Mouse (Mus musculus) myocyte (in vitro differentiated cells): Measurements from ENCODE around the gene Gm43518. TPM values are rescaled to one million over a fixed set of nuclear protein-coding genes. Genes with fewer than 3 reads are reported as not detected.

Experiments used
- H3K27me3 ChIP-seq: one replicate; pipeline ENCODE4 v1.6.1; 2011; ENCODE audit not compliant: control insufficient read depth, insufficient read depth, insufficient read length
- H3K36me3 ChIP-seq: one replicate; pipeline ENCODE4 v1.6.1; 2011; ENCODE audit not compliant: control insufficient read depth, insufficient read depth
- H3K4me2 ChIP-seq: one replicate; pipeline ENCODE4 v1.6.1; 2011; ENCODE audit warnings: low read depth, control low read depth
- H3K4me3 ChIP-seq: one replicate; pipeline ENCODE4 v1.5.1; 2011; ENCODE audit warnings: mild to moderate bottlenecking, control low read depth, moderate library complexity
- H3K79me2 ChIP-seq: one replicate; pipeline ENCODE4 v1.6.1; 2011; ENCODE audit not compliant: control insufficient read depth, insufficient read depth
- H3ac ChIP-seq: one replicate; pipeline ENCODE4 v1.6.1; 2011; ENCODE audit not compliant: control insufficient read depth, insufficient read length
- CEBPB ChIP-seq: IDR thresholded peaks from 2 replicates; pipeline ENCODE4 v1.6.1; 2011; ENCODE audit warnings: mild to moderate bottlenecking, moderate library complexity; ENCODE audit not compliant: poor library complexity, insufficient read depth, severe bottlenecking
- E2F4 ChIP-seq: IDR thresholded peaks from one replicate; pipeline ENCODE4 v1.6.1; 2011; ENCODE audit warnings: mild to moderate bottlenecking, control low read depth, moderate library complexity; ENCODE audit not compliant: insufficient read depth
- MAX ChIP-seq: IDR thresholded peaks from one replicate; pipeline ENCODE4 v1.6.1; 2011; ENCODE audit warnings: low read depth, mild to moderate bottlenecking, control low read depth
- MYOD1 ChIP-seq, 3 experiments: IDR thresholded peaks; one replicate each; pipeline ENCODE4 v1.6.1; 2011; ENCODE audit warnings: control low read depth in 2 of 3, low read depth in 2 of 3, mild to moderate bottlenecking in 2 of 3, moderate library complexity in 1 of 3; ENCODE audit not compliant: insufficient read length in 2 of 3, control insufficient read depth in 1 of 3
- MYOG ChIP-seq, 3 experiments: IDR thresholded peaks; one replicate each; pipeline ENCODE4 v1.6.1; 2011; ENCODE audit warnings: control low read depth in 2 of 3, low read depth in 2 of 3, mild to moderate bottlenecking in 2 of 3; ENCODE audit not compliant: insufficient read length in 2 of 3, control insufficient read depth in 1 of 3, insufficient read depth in 1 of 3
- POLR2A ChIP-seq: IDR thresholded peaks from one replicate; pipeline ENCODE4 v1.6.1; 2011; ENCODE audit warnings: low read depth, mild to moderate bottlenecking, control low read depth, moderate library complexity; ENCODE audit not compliant: insufficient read length
- POLR2AphosphoS2 ChIP-seq: IDR thresholded peaks from one replicate; pipeline ENCODE4 v1.6.1; 2011; ENCODE audit warnings: low read depth, control low read depth; ENCODE audit not compliant: insufficient read length
- REST ChIP-seq: IDR thresholded peaks from one replicate; pipeline ENCODE4 v1.6.1; 2011; ENCODE audit warnings: mild to moderate bottlenecking, control low read depth, moderate library complexity; ENCODE audit not compliant: insufficient read depth, insufficient read length
- SRF ChIP-seq: IDR thresholded peaks from one replicate; pipeline ENCODE4 v1.6.1; 2011; ENCODE audit warnings: low read depth; ENCODE audit not compliant: control insufficient read depth, insufficient read length
- TCF12 ChIP-seq: IDR thresholded peaks from one replicate; pipeline ENCODE4 v1.6.1; 2011; ENCODE audit warnings: mild to moderate bottlenecking, control low read depth; ENCODE audit not compliant: poor library complexity, insufficient read depth, severe bottlenecking
- TCF3 ChIP-seq: IDR thresholded peaks from one replicate; pipeline ENCODE4 v1.6.1; 2011; ENCODE audit warnings: low read depth, control low read depth; ENCODE audit not compliant: insufficient read length
- USF1 ChIP-seq: IDR thresholded peaks from one replicate; pipeline ENCODE4 v1.6.1; 2011; ENCODE audit warnings: low read depth, mild to moderate bottlenecking, control low read depth, moderate library complexity
- polyA plus RNA-seq: library from polyadenylated mRNA; unstranded; fragments of >200 nt; fragmentation: generic; extraction: Trizol; gene quantifications from one replicate; pipeline ENCODE4 v1.2.1, GENCODE M21; 2012; ENCODE audit warnings: missing spikeins

Gene Gm43518
- polyA plus RNA-seq, 1 experiment, result not detected

- Histone ChIP-seq H3K4me2 (no peak overlapping the region), H3K36me3 (peaks cover 5% of the 10 kb centered on the region), H3K27me3 (no peaks in the 10 kb centered on the region), H3K4me3 (no peak overlapping the region), H3K79me2 (no peaks in the 10 kb centered on the region), H3ac (no peak overlapping the region)
- TF ChIP-seq REST (no peak), SRF (no peak), POLR2AphosphoS2 (no peak), MYOD1 (IDR thresholded peaks at IDR 0.05; ENCODE audit: control insufficient read depth in 1 of 3, insufficient read length in 2 of 3, low read depth in 2 of 3) (no peak), TCF12 (no peak), CEBPB (no peak), TCF3 (no peak), MAX (no peak), E2F4 (no peak), USF1 (no peak), MYOG (IDR thresholded peaks at IDR 0.05; ENCODE audit: control insufficient read depth in 1 of 3, insufficient read depth in 1 of 3, insufficient read length in 2 of 3, low read depth in 2 of 3) (no peak)
Measured at GRCm38 (mm10) chr5:123932927-123933326, 5.7 kb downstream of the Gm43518 start.

GRCm38 (mm10) chr5:123933556-123933955 lies 6.3 kb downstream of the Gm43518 start:
- TF ChIP-seq E2F4 (no peak), POLR2AphosphoS2 (no peak), MAX (no peak), TCF12 (no peak), USF1 (no peak), CEBPB (no peak), REST (no peak), SRF (no peak)
- Histone ChIP-seq H3ac (no peak overlapping the region), H3K27me3 (no peaks in the 10 kb centered on the region), H3K79me2 (no peaks in the 10 kb centered on the region), H3K4me2 (no peak overlapping the region), H3K36me3 (no peaks in the 10 kb centered on the region), H3K4me3 (no peak overlapping the region)

- TF ChIP-seq MYOG (IDR thresholded peaks at IDR 0.05; ENCODE audit: control insufficient read depth in 1 of 3, insufficient read depth in 1 of 3, insufficient read length in 2 of 3, low read depth in 2 of 3), result no peak
- TF ChIP-seq CEBPB, result no peak
- Histone ChIP-seq H3ac (no peak overlapping the region), H3K79me2 (no peaks in the 10 kb centered on the region), H3K4me3 (no peak overlapping the region), H3K36me3 (no peaks in the 10 kb centered on the region), H3K27me3 (no peaks in the 10 kb centered on the region), H3K4me2 (no peak overlapping the region)
Measured at GRCm38 (mm10) chr5:123933957-123934591, 6.9 kb downstream of the Gm43518 start.

GRCm38 (mm10) chr5:123935931-123936330 lies 8.7 kb downstream of the Gm43518 start:
- Histone ChIP-seq H3K79me2 (no peaks in the 10 kb centered on the region), H3K4me2 (no peak overlapping the region), H3K27me3 (no peaks in the 10 kb centered on the region), H3ac (no peak overlapping the region), H3K36me3 (no peaks in the 10 kb centered on the region), H3K4me3 (no peak overlapping the region)
- TF ChIP-seq MAX (no peak), POLR2A (no peak), MYOD1 (IDR thresholded peaks at IDR 0.05; ENCODE audit: control insufficient read depth in 1 of 3, insufficient read length in 2 of 3, low read depth in 2 of 3) (no peak), TCF12 (no peak), USF1 (no peak), TCF3 (no peak), REST (no peak), POLR2AphosphoS2 (no peak), E2F4 (no peak), MYOG (IDR thresholded peaks at IDR 0.05; ENCODE audit: control insufficient read depth in 1 of 3, insufficient read depth in 1 of 3, insufficient read length in 2 of 3, low read depth in 2 of 3) (no peak), CEBPB (no peak), SRF (no peak)

- Histone ChIP-seq H3K27me3 (no peaks in the 10 kb centered on the region), H3K36me3 (no peaks in the 10 kb centered on the region), H3K4me2 (no peak overlapping the region), H3ac (no peak overlapping the region), H3K4me3 (no peak overlapping the region), H3K79me2 (no peaks in the 10 kb centered on the region)
- TF ChIP-seq REST (no peak), MAX (no peak), TCF3 (no peak), TCF12 (no peak)
Measured at GRCm38 (mm10) chr5:123938479-123938878, 11.3 kb downstream of the Gm43518 start.
